Mouse (Mus musculus) cerebellum, adult 11 months (tissue): ENCODE measurements around the gene Hpcal1.
A peak's percentile ranks its signal among the peaks of the same experiment; 100 is the strongest.
"Not testable (repeated sequence)": the region's sequence is repeated elsewhere in the genome, so short reads cannot be mapped to it uniquely, and the experiment has no call there.

ENCODE experiments used
- DNase-seq: peaks from one replicate; pipeline ENCODE4 v3.0.0; 2022

Gene Hpcal1

DNA sequence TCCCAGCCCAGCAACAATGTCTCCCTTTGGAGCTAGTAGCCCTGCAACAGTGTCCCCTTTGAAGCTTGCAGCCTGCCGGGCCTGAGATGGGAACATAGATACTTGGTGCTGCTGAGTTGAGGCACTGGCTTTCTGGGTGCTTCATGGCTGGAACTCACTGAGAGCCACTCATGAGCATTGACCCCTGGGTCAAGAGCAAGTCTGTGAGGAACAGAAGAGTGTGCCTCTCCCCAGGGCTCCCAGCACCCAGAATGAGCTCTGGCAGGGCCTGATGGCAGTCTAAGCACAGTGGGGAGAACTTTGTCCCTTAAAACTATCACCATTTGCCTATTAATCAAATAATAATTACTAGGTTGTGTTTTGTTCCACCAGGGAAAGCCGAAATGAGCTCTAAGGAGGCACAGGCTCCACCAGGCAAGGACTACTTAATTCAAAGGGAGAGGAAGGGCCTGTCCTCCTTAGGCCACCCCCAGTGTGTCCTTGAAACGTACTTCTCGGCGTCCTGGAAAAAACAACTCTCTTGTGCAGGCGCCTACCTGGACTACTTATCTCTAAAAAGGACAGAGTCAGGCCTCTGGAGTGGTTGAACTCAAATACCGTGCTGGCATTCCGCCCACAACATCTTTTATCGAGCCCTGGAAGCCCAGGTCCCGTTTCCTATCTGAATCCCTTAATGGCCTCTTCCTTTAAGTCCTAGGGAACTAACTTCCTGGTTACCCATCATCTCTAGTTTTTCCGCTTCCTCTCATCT, 52.1 kb downstream of the Hpcal1 start:
- DNase-seq, result no peak

DNA sequence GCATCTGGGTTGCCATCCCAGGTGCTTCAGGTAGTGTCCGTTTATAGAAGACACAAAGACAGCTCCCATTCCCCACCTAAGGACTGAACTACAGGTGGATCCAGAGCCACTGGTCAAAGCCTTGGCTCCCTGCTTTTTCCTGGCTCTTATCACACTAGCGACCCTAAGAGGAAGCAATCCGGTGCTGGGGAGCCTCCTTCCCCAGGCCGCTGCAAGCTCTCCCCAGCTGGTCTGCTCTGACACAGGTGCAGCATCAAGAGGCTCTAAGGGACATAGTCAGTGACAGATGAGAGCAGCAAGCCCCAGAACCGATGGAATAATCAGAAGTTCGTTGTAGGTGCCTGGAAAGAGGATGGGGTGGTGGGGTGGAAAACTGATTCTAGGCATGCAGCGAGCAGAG, 54.8 kb downstream of the Hpcal1 start:
- no peak for DNase-seq

DNA sequence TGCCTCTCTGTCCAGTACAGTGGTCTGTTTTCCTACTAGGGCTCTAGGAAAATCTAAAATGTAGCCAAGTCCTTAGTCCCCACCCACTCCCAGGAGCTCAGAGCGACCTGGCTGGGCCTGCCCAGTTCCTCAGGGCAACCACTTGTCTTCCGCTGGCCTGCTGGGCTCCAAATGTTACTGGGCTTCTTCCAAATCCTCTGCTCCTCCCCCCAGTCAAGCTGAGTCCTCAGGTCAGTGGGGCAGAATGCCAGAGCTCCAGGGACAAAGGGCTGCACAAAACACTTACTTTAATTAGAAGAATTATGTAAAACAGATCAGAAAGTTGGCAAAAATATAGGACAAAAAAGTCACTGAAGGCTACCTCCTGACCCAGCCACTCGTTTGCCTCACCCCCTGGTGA, 56.1 kb downstream of the Hpcal1 start:
- DNase-seq, result peak; percentile 93

DNA sequence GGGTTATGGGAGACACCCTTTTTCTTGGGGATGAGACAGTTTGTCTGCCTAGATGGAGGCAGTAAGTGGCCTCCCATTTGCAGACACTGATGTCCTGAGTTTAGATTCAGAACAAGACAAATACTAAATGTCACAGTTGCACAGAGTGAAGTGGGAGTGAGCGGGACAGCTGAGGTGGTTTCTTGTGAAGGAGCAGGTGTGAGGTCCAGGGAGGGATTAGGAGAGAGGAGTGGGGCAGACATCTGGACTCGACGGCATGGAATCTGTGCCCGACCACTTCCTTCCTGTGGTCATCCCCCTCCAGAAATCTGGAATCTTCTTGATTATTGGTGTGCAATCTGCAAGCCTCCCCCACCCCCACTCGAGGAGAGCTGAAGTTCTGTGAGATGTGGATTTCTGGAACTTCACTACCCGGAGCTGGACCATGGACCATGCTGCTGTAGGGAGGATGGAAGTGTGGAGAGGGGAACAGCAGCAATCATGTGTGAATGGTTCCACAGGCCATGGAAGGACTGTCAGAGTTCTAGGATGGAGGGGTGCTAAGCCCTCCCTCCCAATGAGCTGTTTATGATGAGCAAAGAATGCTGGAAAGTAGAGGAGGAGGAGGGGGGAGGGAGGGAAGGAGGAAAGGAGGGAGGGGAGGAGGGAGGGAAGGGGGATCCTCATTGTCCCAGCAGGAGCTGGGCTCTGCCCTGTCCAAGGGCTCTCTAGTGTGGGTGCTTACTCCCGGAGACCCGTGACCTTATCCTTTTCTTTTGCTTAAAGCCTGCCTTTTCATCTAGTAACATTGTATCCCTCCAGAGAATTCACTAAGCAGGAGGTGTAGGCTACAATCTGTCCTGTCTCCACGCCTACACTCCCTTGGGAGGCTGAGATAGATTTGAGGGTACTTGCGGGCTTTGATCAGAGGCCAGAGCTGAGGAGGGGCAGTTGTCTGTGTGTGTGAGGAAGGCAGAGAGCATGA, 56.8 kb downstream of the Hpcal1 start:
- no peak for DNase-seq

DNA sequence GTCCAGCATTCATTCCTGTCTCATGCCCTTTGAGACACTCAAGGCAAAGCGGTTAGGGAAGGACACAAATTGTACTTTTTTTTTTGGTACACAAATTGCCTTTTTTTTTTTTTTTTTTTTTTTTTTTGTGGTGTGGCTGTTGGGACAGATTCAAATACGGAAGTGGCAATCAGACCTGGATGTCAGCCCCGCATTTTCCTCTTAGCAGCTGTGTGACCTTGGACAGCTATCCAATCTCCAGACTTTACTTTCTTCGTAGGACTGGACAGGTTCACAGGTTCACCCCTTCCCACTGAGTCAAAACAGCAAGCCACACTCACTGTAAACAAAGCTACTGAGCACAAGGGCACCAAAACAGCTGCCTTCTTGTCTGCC, 57.5 kb downstream of the Hpcal1 start:
- DNase-seq, result no peak

DNA sequence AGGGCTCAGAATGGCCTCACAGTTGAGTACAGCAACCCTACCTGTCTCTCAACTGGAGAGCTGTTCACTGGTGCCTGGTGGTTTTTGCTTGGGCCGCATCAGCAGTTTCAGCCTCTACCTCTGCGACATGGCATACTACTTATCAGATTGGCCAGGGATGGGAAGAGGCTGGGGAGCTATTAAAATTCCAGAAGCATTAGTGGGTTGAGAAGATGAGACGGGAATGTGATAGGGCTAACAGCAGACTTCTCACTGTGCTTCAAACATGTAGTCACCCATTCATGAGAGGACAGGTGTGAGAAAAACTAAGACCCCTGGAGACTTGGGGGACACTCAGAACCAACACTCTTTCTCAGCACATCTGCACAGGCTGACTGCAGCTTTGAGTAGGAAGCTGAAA, 59.1 kb downstream of the Hpcal1 start:
- DNase-seq, result no peak

DNA sequence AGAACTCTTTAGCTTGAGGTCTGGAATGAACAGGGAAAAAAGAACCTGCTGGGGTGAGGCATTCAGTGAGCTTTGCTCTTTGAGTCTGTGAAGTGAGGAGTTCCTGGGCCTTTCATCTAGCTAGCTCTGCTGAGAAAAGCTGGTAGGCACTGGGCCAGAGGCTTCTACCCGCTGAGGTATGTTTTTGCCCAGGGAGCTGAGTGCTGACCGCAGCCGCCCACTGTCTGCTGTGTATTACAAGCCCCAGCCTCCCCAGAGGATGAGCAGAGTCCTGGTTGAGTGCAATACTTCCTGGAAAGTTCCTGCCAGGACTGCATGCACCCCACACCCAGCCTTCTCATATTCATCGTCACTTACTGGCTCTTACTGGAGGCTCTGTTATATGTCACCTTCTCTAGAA, 59.8 kb downstream of the Hpcal1 start:
- no peak for DNase-seq

DNA sequence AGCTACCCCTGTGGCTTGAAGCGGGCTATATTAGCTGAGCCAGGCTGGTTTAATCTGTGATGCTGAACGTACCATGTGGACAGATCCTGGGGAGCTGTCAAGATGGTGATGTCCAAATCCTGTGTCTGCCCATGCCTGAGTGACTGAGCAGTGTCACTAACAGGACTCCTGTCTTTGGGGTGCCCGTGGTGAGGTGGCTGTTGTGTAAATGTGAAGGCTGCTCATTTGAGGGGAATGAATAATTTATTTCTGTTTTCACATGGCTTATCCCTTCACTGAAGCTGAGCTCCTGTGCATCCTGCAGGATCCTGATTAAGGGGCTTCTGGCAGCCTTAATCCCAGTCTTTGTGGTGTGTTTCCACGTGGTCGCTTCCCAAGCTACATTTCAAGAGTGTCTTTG, 62.2 kb downstream of the Hpcal1 start:
- no peak for DNase-seq

DNA sequence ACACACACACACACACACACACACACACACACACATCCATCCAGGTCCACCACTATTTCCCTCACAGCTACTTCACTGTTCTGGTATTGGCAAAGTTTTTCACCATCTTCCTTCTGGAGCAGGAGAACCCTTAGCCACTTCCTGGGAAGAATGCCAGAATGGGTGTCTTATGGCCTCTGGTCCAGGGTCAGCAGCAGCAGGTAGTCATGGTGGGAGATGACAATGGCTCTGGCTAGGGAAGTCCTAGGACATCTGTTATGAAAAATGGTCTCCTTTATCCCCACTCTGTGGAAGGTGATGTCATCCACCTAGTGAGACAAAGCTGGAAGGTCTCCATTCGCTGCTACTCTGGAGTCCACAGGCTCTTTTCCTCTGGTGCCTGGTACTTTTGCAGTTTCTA, 64.1 kb downstream of the Hpcal1 start:
- DNase-seq, result no peak

DNA sequence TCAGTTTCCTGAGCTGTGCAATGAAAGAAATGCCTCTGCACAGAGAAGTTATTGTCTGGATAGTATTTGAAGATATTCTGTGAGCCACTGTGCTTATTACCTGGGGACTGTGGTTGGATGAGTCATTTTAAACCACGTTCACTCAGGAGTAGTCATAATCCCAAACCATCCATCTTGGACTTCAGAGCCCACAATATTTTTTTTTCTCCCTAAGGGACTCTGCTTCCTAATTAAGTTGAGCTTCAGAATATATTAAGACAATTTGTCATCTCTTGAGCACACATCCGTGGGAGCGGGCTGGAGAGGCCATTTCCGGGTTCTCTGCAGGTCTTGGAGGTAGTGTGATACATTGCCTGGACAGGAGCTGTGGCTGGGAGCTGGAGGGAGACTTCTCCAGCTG, 66.2 kb downstream of the Hpcal1 start:
- DNase-seq, result no peak

DNA sequence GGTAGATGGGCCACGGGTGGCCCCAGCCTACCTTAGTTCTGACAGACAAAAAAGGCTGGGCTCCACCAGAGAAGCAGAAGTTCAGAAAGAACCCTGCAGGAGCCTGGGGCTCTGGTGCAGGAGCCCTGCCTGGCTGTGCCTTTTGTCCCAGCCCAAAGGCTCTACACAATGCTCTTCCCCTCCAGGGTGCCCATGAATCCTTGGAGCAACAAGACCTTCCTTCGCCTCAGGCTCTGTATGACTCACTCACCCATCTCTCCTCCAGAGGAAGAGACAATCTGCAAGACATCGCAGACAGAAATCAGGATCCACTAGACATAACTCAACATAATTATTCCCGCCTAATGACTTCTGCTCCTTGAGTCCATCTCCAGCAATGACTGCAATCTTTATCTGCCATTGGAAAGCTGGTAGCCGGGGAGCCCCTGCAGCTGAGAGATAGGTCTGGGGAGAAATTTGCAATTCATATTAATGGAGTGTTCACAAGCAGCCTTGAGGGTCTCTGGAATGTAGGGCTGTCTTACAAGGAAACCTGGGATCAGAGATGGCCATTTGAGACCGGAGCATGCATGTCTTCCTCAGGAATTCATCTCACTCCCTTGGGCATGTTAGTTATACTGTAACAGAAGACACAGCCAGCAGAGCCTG, 71.8 kb downstream of the Hpcal1 start:
- no peak for DNase-seq

DNA sequence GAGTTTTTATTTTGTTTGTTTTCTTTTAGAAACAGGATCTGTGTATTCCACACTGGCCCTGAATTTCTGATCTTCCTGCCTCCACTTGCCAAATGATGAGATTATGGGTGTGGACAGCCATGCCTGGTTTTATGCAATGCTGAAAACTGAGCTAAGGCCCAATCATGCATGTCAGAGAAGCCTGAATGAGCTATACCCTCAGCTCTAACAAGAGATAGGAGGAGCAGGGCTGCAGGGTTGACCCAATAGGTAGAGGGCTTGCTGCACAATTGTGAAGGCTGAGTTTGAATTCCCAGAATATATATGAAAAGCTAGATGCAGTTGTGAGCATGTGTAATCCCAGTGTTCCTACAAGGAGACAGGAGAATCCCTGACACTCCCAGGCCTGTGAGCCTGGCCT, 72.4 kb downstream of the Hpcal1 start:
- DNase-seq, result no peak

DNA sequence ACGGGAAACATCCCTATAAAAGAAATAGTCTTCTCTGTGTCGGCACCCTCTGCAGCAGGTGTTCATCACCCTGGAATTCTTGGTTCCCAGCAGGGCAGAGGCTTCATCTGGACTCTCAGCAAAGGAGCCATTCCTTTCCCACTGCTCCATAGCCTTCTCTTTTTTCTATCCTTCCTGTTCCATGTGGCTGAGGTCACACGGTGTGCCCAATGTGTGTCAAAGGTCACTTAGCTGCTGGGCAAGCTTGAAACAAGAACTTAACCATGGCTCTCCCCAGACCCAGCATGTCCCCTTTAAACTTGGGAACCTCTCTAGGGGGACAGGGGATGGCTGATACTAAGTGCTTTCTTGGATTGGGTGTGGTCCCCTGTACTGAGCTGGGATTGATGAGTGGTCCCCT, 73.3 kb downstream of the Hpcal1 start:
- no peak for DNase-seq

DNA sequence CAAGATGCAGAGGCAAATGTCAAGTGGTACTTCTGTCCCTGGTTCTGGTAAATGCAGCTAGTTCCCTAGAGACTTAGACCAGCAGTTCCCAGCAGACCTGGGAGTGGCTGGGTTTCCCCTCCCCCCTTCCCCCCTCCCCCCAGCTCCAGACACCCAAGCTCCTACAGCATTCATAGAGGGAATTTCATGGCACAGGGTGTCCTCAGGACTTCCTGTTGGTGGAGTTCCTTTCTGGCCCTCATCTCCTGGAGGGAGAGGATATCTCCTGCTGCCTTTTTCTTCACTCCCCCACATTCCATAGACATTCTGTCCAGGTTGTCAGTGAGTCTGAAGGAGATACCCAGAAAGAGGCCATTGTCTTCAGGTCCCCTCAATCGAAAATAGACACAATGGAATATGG, 76.9 kb downstream of the Hpcal1 start:
- DNase-seq, result not testable (repeated sequence)

DNA sequence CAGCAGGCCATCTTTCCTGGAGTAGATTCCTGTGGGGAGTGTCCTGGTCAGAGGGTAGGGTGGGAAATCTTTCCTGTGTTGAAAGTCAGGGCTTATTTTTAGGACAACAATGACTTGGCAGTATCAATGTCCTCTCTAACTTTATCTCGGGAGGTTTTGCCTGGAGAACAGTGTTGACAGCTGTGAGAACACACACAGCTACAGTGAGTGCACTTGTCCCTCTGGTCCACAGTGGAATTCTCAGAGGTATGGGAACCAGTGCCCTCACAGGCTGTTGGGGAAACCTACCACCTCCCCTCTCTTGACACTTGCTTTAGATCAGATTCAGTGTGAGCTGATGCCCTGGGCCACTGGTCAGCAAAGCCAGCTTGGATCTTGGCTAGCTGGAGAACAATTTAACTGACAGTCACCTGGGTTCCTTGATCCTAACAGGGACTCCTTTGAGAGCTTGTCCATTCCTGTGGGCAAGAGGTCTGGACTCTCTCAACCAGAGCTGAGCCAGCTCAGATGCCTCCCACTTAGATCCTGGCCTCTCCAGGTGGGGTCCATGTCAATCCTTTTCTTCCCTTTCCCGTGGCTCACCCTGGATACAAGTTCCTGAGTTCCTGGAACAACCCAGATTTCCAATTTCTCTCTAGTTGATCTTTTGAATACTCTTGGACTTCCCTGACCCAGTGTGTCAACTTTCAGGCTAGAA, 79.0 kb downstream of the Hpcal1 start:
- DNase-seq, result no peak

DNA sequence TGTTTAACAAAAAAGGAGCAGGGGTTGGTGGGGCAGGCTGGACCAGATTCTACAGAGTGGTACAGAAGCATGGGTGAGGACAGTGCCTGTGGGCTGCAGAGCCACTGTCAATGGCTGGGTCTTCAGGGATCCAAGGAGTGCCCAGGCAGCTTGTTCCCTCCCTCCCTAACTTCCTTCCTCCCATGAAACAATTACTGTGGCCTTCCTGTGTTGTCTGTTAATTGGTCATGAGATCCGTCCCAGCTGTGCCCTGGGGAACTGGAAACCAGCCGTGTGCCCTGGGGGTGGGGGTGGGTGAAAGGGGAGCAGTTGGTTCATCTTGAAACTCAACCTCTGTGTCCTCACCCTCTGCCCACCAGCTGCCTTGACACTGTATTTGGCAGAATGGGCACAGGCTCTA, 79.9 kb downstream of the Hpcal1 start:
- no peak for DNase-seq

DNA sequence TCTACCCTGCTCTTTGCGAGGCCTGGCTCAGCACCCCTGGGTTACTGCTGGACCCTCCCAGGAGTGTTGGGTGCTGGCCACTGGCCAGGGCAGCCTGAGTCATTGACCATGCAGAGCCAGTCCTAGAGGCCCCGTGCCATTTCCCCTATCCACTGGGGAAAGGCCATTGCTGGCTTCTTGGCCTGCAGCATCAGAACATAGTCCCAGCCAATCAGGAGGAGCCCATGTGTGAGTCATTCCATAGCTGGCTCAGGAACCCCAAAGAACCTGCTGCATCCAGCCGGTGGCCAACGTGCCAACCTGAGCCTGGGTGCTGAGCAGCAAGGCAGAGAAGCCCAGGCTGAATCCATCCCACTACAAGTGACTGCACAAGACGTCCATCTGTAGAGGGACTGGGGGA, 83.1 kb downstream of the Hpcal1 start:
- peak; percentile 53 for DNase-seq

DNA sequence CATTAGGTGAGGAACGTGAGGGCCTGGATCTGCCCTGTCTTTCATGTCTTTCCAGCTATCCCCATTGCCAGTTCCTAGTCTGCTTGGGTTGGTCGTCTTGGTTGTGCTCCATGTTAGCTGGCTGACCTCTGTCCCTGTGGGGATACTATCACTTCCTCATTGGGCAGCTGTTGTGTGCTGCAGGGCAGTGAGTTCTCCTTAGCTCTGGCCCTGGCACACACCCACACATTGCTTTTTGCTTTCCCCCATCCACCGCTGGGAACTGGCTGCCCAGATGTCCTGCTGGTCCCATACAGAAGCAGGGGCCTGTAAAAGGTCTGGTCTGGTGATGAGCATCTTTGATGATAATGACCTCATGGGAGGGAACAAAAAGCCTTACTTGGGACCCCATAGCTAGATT, 84.2 kb downstream of the Hpcal1 start:
- DNase-seq, result not testable (repeated sequence)

DNA sequence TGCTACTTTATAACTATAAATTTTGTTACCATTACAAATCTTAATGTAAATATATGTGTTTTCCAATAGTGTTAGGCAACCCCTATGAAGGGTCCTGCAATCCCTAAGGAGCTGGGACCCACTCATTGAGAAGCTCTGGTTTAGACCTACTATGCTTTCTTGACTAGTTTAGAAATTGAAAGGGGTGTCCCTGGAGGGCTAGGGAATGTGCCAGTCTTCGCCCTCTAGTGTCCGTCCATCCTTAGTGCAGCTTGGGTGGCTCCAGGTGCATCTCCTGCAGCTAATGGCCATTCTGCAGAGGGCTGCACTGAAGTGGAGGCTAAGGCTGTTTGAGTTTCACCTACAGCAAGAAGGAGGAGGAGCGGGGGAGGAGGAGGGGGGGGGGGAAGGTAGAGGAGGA, 87.7 kb downstream of the Hpcal1 start:
- DNase-seq, result peak; percentile 44

DNA sequence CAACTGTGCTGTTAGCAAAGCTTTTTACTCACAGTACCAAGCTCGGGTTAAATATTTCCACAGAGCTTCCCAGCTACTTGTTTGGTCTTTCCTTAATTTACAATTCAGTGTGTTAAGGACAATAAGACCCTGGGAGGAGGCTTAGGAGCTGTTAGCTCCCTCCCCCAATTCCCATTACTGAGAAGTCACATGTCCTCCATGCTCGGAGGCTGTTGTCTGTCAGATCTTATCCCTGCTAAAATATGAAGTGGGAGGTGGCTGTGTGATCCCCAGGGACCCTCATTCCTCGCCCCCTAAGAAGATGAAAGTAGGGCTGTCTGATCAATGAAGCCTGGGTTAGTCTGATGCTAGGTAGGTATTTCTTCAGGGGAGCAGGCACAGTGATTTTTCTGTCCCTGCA, 88.4 kb downstream of the Hpcal1 start:
- DNase-seq, result no peak

DNA sequence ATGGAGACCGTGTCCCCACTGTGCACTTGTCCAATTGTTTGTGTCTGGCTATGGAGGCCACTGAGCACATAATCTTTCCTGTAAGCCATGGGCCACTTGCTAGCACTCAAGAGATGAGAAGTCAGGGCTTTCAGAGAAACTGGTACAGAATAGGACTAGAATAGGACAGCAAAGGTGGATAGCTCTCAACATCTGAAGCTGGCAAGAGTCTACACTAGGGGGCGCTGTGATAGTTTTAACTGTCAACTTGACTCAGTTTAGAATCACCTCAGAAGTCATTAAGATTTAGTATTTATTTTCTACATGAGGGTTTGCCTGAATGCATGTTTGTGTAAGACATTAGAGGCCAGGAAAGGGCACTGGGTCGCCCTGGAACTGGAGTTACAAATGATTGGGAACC, 98.8 kb downstream of the Hpcal1 start:
- no peak for DNase-seq

DNA sequence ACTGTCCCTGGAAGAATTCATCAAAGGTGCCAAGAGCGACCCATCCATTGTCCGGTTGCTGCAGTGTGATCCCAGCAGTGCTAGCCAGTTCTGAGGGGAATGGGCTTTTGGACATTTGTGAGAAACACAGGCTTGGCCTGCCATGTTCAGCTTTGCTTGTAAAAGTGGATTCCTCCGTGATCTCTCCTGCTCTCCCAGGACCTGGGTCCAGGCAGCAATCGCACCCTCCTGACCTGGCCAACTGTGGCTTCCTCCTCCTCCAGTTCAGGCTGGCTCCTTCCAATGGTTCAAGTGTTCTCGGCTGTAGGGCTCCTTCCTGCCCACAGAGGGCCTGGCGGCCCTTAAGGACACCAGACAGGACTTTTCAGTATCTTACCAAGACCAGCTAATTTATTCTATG, 100.5 kb downstream of the Hpcal1 start:
- DNase-seq, result no peak

DNA sequence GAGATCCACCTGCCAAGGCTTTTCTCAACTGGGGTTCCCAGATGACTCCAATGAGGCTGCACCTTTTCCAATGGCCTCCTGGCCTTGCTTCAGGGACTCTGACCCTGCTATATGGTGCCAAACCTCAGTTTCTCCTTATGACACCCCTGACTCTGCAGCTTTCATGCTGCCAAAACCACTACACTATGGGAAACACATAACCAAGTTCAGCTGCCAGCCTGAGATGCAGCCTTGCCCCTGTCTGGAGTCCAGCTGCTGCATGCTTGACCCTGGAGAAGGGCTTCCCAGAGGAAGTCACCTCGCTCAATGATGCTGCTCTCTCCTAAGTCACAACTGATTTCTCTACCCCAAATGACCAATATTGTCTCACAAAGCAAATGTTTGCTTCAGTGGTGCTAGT, 102.1 kb downstream of the Hpcal1 start:
- DNase-seq, result no peak
